Mouse (Mus musculus): Measurements from ENCODE around the gene Ntrk3. TPM values are rescaled to one million over a fixed set of nuclear protein-coding genes. Genes with fewer than 3 reads are reported as not detected.

The Ntrk3 gene
- 0.16 and 0.28 TPM in 2 replicates for polyA plus RNA-seq (2014; fragmentation: Nextera tagmentation; extraction: Ambion mirVana)

DNA sequence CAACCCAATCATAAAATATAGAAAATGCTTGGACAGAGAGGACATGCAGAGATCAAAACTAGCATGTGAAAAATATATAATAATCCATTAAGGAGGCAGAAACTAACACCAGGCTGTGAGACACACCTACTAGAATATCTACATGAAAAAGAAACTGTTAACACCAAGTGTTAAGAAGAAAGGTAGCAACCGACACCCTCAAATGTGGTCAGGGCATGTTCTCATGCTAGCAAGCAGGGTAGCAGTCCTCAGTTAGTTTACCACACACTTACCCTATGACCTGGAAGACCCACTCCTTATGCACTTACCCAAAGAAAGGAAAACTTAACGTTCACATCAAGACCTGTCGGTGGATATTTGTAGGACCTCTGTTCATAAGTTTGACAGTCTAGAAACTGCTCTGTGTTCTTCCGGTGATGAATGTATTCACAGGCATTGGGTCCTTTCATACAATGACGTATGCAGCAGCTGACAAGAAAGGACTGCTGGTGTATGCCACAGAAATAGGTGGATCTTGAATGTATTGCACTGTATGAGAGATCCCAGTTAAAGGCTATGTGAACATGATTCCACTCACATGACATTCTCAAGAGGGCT, at the start of gene Ntrk3:
TSS of gene Ntrk3 (minus strand) at position 399 of the 597 bp plus-strand sequence.
- H3K27me3 ChIP-seq (ENCODE audit: control insufficient read depth, insufficient read depth, low read length): no peaks in the 10 kb centered on the region
- H3K9ac ChIP-seq (ENCODE audit: low read length): no peak within 1 kb of the TSS
- H3K36me3 ChIP-seq (ENCODE audit: control insufficient read depth, insufficient read depth, low read length): no peaks in the 10 kb centered on the region
- DNase-seq (ENCODE audit: low spot score) (no peak), ATAC-seq (ENCODE audit: insufficient number of reproducible peaks, low FRiP score, low TSS enrichment, low read depth) (no peak)
- H3K9me3 ChIP-seq (ENCODE audit: control insufficient read depth, low read length): no peaks in the 10 kb centered on the region
- no peak within 1 kb of the TSS for H3K27ac ChIP-seq (replicated peaks; ENCODE audit: low read depth, low read length)
- 81% methylated on average over 5 of the region's 5 CpGs for WGBS
- no peak within 1 kb of the TSS for H3K4me3 ChIP-seq (ENCODE audit: low read depth, low read length)
- no peak within 1 kb of the TSS for H3K4me2 ChIP-seq (ENCODE audit: low read depth, severe bottlenecking)
- no peaks in the 10 kb centered on the region for H3K4me1 ChIP-seq (ENCODE audit: control insufficient read depth, insufficient read depth, low read length)

DNA sequence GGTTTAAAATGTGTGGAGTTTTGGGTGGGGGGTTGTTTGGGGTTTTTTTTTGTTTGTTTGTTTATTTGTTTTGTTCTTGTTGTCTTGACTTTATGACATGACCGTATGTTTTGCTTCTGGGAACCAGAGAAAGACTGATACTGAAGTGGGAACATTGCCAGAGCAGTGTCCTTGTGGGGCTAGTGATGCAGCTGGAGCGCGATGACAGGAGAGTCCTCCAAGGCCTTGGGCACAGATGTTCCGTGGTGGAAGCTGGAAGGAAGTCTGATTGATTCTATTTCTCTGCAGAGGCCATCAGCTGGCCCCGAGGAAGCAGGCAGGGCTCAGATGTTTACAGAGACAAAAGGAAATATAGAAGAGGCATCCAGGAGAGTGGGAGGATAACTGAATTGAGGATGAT, 48.1 kb upstream of the Ntrk3 start:
- peaks cover 4% of the 10 kb centered on the region; the same call in 1 of the 2 replicates for H3K36me3 ChIP-seq (ENCODE audit: control insufficient read depth, insufficient read depth, low read length)
- H3K27me3 ChIP-seq (ENCODE audit: control insufficient read depth, insufficient read depth, low read length): no peaks in the 10 kb centered on the region
- H3K27ac ChIP-seq (replicated peaks; ENCODE audit: low read depth, low read length): no peak overlapping the region
- H3K9me3 ChIP-seq (ENCODE audit: control insufficient read depth, low read length): no peaks in the 10 kb centered on the region
- ATAC-seq (ENCODE audit: insufficient number of reproducible peaks, low FRiP score, low TSS enrichment, low read depth) (no peak), DNase-seq (ENCODE audit: low spot score) (no peak)
- no peaks in the 10 kb centered on the region; the same call in 1 of the 2 replicates for H3K4me1 ChIP-seq (ENCODE audit: control insufficient read depth, insufficient read depth, low read length)
- WGBS: 90% methylated on average over 5 of the region's 5 CpGs
- H3K9ac ChIP-seq (ENCODE audit: low read length): no peak overlapping the region
- no peak overlapping the region for H3K4me3 ChIP-seq (ENCODE audit: low read depth, low read length)
- H3K4me2 ChIP-seq (ENCODE audit: low read depth, severe bottlenecking): no peak overlapping the region

DNA sequence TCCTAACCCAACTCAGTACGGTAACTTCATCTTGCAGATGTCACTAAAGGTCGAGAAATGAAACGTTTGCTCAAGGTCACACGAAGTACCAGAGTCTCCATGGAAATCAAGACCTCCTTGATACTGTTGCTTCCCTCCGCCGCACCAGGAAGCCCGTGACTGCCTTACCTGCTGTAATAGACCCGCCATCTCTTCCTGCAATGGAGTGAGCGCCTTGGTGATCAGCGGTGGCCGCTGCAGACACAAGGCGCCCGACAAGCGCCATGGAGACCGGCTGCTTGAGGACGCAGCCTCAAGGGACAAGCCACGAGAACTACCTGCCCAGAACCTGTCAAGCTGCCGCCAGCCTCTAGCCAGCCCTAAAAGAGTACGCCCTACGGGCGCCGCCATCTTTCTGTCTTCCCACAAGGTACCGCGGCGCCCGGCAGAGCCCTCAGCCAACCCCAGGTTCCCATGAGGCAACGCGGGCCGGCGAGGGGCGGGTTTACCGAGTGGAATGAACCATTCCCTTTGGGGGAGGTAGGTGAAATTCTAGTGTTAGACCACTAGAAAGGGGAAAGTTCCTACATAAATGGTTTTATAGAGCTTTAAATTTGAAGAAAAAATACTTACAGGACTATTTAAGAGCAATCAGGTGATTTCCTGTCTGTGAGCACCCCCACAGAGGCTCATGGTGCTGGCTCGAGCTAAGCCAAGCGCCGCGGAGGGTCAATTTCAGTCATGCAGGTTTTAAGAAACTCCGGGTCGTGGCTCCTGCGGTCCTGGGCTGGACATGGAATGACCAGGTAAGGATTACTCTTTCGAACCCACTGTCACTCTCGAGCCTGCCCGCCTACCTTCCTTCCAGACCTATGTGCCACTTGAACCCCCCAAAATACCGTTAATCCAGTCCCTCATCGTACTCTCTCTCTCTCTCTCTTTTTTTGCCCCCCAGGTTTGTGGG, 45.1 kb upstream of the Ntrk3 start, which contains the start of the genes Mrps11 and Mrpl46:
TSS of gene Mrps11 (plus strand) at position 481 of the 943 bp plus-strand sequence.
TSS of gene Mrpl46 (minus strand) at position 893 of the 943 bp plus-strand sequence.
- Histone ChIP-seq H3K4me2 (ENCODE audit: low read depth, severe bottlenecking) (peak within 1 kb of the TSS; percentile 69), H3K9ac (ENCODE audit: low read length) (peak within 1 kb of the TSS; percentile 63), H3K4me1 (ENCODE audit: control insufficient read depth, insufficient read depth, low read length) (no peaks in the 10 kb centered on the region; the same call in 1 of the 2 replicates), H3K27me3 (ENCODE audit: control insufficient read depth, insufficient read depth, low read length) (no peaks in the 10 kb centered on the region), H3K9me3 (ENCODE audit: control insufficient read depth, low read length) (no peaks in the 10 kb centered on the region), H3K36me3 (ENCODE audit: control insufficient read depth, insufficient read depth, low read length) (peaks cover 8% of the 10 kb centered on the region), H3K27ac (replicated peaks; ENCODE audit: low read depth, low read length) (no peak within 1 kb of the TSS), H3K4me3 (ENCODE audit: low read depth, low read length) (peak within 1 kb of the TSS; percentile 88)
- ATAC-seq (ENCODE audit: insufficient number of reproducible peaks, low FRiP score, low TSS enrichment, low read depth) (peak; percentile 95), DNase-seq (ENCODE audit: low spot score) (peak; percentile 91)
- WGBS: under 1% methylated on average over 44 of the region's 44 CpGs

DNA sequence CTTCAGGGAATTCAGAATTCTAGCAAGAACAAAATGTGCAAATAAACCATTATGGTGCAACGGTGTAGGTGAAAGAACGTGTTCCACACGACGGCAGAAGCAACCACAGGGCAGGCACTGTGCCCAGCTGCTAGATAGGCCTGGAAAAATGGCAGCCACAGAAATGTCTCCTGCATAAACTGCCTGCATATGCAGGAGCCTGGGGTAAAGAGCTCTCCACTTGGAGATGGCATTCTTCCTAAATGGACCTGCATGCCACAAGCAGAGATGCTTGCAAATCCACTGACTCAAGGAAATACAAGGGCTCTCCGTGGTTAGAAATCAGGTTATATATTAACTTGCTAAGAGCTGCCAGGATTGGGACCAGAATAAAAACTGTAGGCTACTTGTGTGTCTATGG, 40.9 kb upstream of the Ntrk3 start:
- Histone ChIP-seq H3K36me3 (ENCODE audit: control insufficient read depth, insufficient read depth, low read length) (peaks cover 9% of the 10 kb centered on the region), H3K27me3 (ENCODE audit: control insufficient read depth, insufficient read depth, low read length) (no peaks in the 10 kb centered on the region), H3K4me1 (ENCODE audit: control insufficient read depth, insufficient read depth, low read length) (no peaks in the 10 kb centered on the region; the same call in 1 of the 2 replicates), H3K4me3 (ENCODE audit: low read depth, low read length) (no peak overlapping the region), H3K27ac (replicated peaks; ENCODE audit: low read depth, low read length) (no peak overlapping the region), H3K9me3 (ENCODE audit: control insufficient read depth, low read length) (no peaks in the 10 kb centered on the region), H3K9ac (ENCODE audit: low read length) (no peak overlapping the region), H3K4me2 (ENCODE audit: low read depth, severe bottlenecking) (no peak overlapping the region)
- DNase-seq (ENCODE audit: low spot score) (no peak), ATAC-seq (ENCODE audit: insufficient number of reproducible peaks, low FRiP score, low TSS enrichment, low read depth) (no peak)
- 97% methylated on average over 5 of the region's 5 CpGs for WGBS

DNA sequence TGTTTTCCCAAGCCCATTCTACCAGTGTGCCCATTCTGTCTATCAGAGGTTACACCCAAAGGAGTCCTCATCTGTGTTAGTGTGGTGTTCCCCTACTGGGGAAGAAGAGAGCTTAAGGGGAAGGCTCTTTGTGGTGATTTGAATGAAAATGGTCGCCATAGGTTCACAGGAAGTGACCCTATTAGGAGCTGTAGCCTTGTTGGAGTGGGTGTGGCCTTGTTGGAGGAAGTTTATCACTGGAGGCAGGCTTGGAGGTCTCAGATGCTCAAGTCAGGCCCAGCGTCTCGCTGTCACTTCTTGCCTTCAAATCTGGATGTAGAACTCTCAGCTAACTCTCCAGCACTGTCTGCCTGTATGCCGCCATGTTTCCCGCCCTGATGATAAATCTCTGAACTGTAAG, 33.1 kb upstream of the Ntrk3 start:
- Histone ChIP-seq H3K4me2 (ENCODE audit: low read depth, severe bottlenecking) (no peak overlapping the region), H3K36me3 (ENCODE audit: control insufficient read depth, insufficient read depth, low read length) (peaks cover 4% of the 10 kb centered on the region; the same call in 1 of the 2 replicates), H3K27me3 (ENCODE audit: control insufficient read depth, insufficient read depth, low read length) (no peaks in the 10 kb centered on the region), H3K4me1 (ENCODE audit: control insufficient read depth, insufficient read depth, low read length) (no peaks in the 10 kb centered on the region), H3K9ac (ENCODE audit: low read length) (no peak overlapping the region), H3K9me3 (ENCODE audit: control insufficient read depth, low read length) (no peaks in the 10 kb centered on the region), H3K27ac (replicated peaks; ENCODE audit: low read depth, low read length) (no peak overlapping the region), H3K4me3 (ENCODE audit: low read depth, low read length) (no peak overlapping the region)
- ATAC-seq (ENCODE audit: insufficient number of reproducible peaks, low FRiP score, low TSS enrichment, low read depth) (no peak), DNase-seq (ENCODE audit: low spot score) (no peak)
- 88% methylated on average over 5 of the region's 5 CpGs for WGBS

DNA sequence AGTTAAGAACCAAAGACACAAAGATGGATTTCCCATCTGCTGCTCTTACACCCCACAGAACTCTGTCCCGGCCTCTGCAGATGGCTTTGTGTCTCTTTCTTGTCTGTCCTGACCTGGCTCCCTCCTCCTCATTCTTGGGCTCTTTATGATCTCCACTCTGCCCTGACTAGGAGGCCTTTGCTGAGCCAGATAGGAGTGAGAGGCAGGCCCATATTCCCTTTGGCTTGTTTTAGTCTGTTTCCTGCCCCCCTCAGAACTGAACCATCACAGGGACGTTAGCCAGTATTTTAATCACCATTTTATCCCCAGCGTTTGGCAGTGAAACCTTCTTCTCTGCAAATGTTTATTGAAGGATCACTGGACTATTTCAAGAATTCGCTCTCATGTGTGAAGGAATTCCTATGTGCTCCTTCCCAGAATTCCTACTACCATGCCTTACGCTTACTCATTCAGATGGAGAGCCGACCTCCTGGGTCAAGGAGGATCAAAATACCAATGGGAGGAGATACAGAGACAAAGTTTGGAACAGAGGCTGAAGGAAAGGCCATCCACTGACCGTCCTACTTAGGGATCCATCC, 31.4 kb upstream of the Ntrk3 start:
- DNase-seq (ENCODE audit: low spot score) (no peak), ATAC-seq (ENCODE audit: insufficient number of reproducible peaks, low FRiP score, low TSS enrichment, low read depth) (no peak)
- Histone ChIP-seq H3K9me3 (ENCODE audit: control insufficient read depth, low read length) (no peaks in the 10 kb centered on the region), H3K4me1 (ENCODE audit: control insufficient read depth, insufficient read depth, low read length) (no peaks in the 10 kb centered on the region), H3K27ac (replicated peaks; ENCODE audit: low read depth, low read length) (no peak overlapping the region), H3K36me3 (ENCODE audit: control insufficient read depth, insufficient read depth, low read length) (no peaks in the 10 kb centered on the region), H3K9ac (ENCODE audit: low read length) (no peak overlapping the region), H3K27me3 (ENCODE audit: control insufficient read depth, insufficient read depth, low read length) (no peaks in the 10 kb centered on the region), H3K4me2 (ENCODE audit: low read depth, severe bottlenecking) (no peak overlapping the region), H3K4me3 (ENCODE audit: low read depth, low read length) (no peak overlapping the region)
- WGBS: 69% methylated on average over 7 of the region's 7 CpGs

- DNase-seq (ENCODE audit: low spot score): no peak
These were observed 30.2 kb upstream of the Ntrk3 start for GRCm38 (mm10) chr7:78767929-78768531.

More at GRCm38 (mm10) chr7:78767929-78768531, 30.2 kb upstream of the Ntrk3 start:
- ATAC-seq (ENCODE audit: insufficient number of reproducible peaks, low FRiP score, low TSS enrichment, low read depth): no peak
- Histone ChIP-seq H3K9me3 (ENCODE audit: control insufficient read depth, low read length) (no peaks in the 10 kb centered on the region), H3K9ac (ENCODE audit: low read length) (no peak overlapping the region), H3K27me3 (ENCODE audit: control insufficient read depth, insufficient read depth, low read length) (no peaks in the 10 kb centered on the region), H3K36me3 (ENCODE audit: control insufficient read depth, insufficient read depth, low read length) (no peaks in the 10 kb centered on the region), H3K4me1 (ENCODE audit: control insufficient read depth, insufficient read depth, low read length) (no peaks in the 10 kb centered on the region), H3K4me2 (ENCODE audit: low read depth, severe bottlenecking) (no peak overlapping the region), H3K27ac (replicated peaks; ENCODE audit: low read depth, low read length) (no peak overlapping the region), H3K4me3 (ENCODE audit: low read depth, low read length) (no peak overlapping the region)
- WGBS: 87% methylated on average over 12 of the region's 12 CpGs
